Comparison of ENCODE assay signal across 1 mouse cellular context in the genomic region with DNA sequence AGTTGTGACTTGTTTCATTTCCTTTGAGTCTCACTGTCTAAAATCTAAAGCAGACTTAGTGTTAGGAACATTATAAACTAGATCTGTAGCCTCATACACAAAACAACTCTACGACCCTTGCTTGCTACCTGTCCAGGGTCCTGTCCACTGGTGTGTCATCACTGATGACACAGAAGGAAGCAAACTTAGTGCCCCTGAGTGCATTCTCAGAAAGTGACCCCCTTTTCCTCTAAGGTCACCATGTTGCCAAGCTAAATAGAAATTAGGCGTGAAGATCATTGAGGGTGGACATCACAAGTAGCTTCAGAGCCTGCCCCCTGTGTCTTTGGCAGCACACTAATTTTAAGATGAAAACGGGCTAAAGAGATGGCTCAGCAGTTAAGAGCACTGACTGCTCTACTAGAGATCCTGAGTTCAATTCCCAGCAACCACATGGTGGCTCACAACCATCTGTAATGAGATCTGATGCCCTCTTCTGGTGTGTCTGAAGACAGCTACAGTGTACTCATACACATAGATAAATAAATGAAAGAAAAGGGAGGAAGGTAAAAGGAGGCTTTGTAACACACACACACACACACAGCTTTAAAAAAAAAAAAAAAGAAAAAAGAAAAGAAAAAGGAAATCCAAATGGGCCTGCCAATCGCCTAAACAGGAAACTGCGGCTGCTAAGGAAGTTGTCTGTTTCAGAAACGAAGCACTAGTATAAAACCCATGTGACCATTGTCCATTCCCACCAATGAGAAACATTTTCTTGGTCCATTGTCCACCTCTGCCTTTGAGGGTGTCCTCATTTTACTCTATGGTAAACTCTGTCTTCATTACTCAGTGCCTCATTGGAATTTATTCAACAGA.
TF ChIP-seq lines count a peak whose summit lies in the region.

No protein-coding gene starts in this region.

TF ChIP-seq in MEL, 35 proteins besides CTCF, POLR2A, EP300 and RAD21 (continued from another document):
- TF ChIP-seq POLR2AphosphoS5 (IDR thresholded peaks at IDR 0.05; ENCODE audit: borderline replicate concordance, low read depth, low read length), result no peak
- TF ChIP-seq MEF2A (IDR thresholded peaks at IDR 0.05; ENCODE audit: extremely low read depth, insufficient replicate concordance, low read depth, low read length, poor library complexity, severe bottlenecking), result no peak
- no peak for TF ChIP-seq MYB (IDR thresholded peaks at IDR 0.05; ENCODE audit: low read depth, low read length)
- no peak for TF ChIP-seq MAZ (IDR thresholded peaks at IDR 0.05; ENCODE audit: low read depth, low read length)
- peak; percentile 65 for TF ChIP-seq MYC (IDR thresholded peaks at IDR 0.05; ENCODE audit: low read depth, low read length)
- TF ChIP-seq HCFC1 (IDR thresholded peaks at IDR 0.05; ENCODE audit: low read depth, low read length), result peak; percentile 50
- TF ChIP-seq UBTF (IDR thresholded peaks at IDR 0.05; ENCODE audit: borderline replicate concordance, insufficient read depth, low read depth, low read length), result no peak
- no peak for TF ChIP-seq ZC3H11A (IDR thresholded peaks at IDR 0.05; ENCODE audit: low read depth, low read length)
- TF ChIP-seq USF1 (IDR thresholded peaks at IDR 0.05; ENCODE audit: low read depth, low read length), result peak; percentile 68; the same call in 1 of the 2 replicates
- peak; percentile 29; the same call in 1 of the 2 replicates for TF ChIP-seq NELFE (IDR thresholded peaks at IDR 0.05; ENCODE audit: low read depth, low read length)
- no peak for TF ChIP-seq E2F4 (IDR thresholded peaks at IDR 0.05; ENCODE audit: borderline replicate concordance, low read depth, low read length)
- no peak for TF ChIP-seq KAT2A (conservative IDR thresholded peaks at IDR 0.05; ENCODE audit: low read depth, low read length)
- no peak for TF ChIP-seq ELF1 (IDR thresholded peaks at IDR 0.05; ENCODE audit: low read depth, low read length)
- no peak; the same call in 1 of the 2 replicates for TF ChIP-seq ZMIZ1 (IDR thresholded peaks at IDR 0.05; ENCODE audit: low read depth, low read length)
- TF ChIP-seq MAFK (IDR thresholded peaks at IDR 0.05; ENCODE audit: borderline replicate concordance, low read depth, low read length), result no peak
- TF ChIP-seq ZNF384 (IDR thresholded peaks at IDR 0.05; ENCODE audit: low read depth, low read length), result peak; percentile 68
- peak; percentile 33; the same call in 1 of the 2 replicates for TF ChIP-seq MAX (IDR thresholded peaks at IDR 0.05; ENCODE audit: low read length)
- TF ChIP-seq SMC3 (IDR thresholded peaks at IDR 0.05; ENCODE audit: low read depth, low read length), result peak; percentile 15; the same call in 1 of the 2 replicates
- no peak for TF ChIP-seq JUND (IDR thresholded peaks at IDR 0.05; ENCODE audit: low read depth, low read length)
- no peak for TF ChIP-seq GABPA (IDR thresholded peaks at IDR 0.05; ENCODE audit: low read depth, low read length)
- TF ChIP-seq CHD1 (IDR thresholded peaks at IDR 0.05; ENCODE audit: low read depth, low read length), result 0 out of 2 replicates have a peak, but pooled peaks have one; percentile 78
- no peak for TF ChIP-seq CHD2 (IDR thresholded peaks at IDR 0.05; ENCODE audit: low read length)
- no peak for TF ChIP-seq RCOR1 (IDR thresholded peaks at IDR 0.05; ENCODE audit: low read depth, low read length)
- no peak; the same call in 1 of the 2 replicates for TF ChIP-seq MXI1 (IDR thresholded peaks at IDR 0.05; ENCODE audit: low read depth, low read length)
- TF ChIP-seq BHLHE40 (IDR thresholded peaks at IDR 0.05; ENCODE audit: borderline replicate concordance, low read depth, low read length), result no peak
- TF ChIP-seq GATA1 (IDR thresholded peaks at IDR 0.05; ENCODE audit: low read depth, low read length), result no peak
- no peak for TF ChIP-seq ZKSCAN1 (IDR thresholded peaks at IDR 0.05; ENCODE audit: low read depth, low read length)
- no peak for TF ChIP-seq POLR2AphosphoS2 (IDR thresholded peaks at IDR 0.05; ENCODE audit: low read length)
- no peak for TF ChIP-seq TAL1 (IDR thresholded peaks at IDR 0.05; ENCODE audit: low read length)
- 0 out of 4 replicates have a peak, but pooled peaks of 1 of the 2 experiments have one; percentile 14 for TF ChIP-seq USF2 (IDR thresholded peaks at IDR 0.05; ENCODE audit: borderline replicate concordance in 1 of 2, insufficient read depth in 1 of 2, low read depth in 1 of 2, low read length in 2 of 2)
- TF ChIP-seq NRF1 (IDR thresholded peaks at IDR 0.05; ENCODE audit: insufficient read depth, low read depth, low read length, poor library complexity, severe bottlenecking), result no peak
TF ChIP-seq in MEL: peak in this region for 10.
